Mouse (Mus musculus) cerebellum, adult 2 months (tissue): ENCODE data around the gene Ssu2.
A peak's percentile ranks its signal among the peaks of the same experiment; 100 is the strongest.

Source experiments
- CTCF ChIP-seq: fragments of 200-500 bp; IDR thresholded peaks from 2 replicates; pipeline ENCODE4 v1.5.1; 2011; ENCODE audit warnings: low read depth, mild to moderate bottlenecking, control low read depth, low read length, moderate library complexity, borderline replicate concordance; ENCODE audit not compliant: insufficient read depth
- POLR2A ChIP-seq: fragments of 200-500 bp; IDR thresholded peaks from 2 replicates; pipeline ENCODE4 v1.6.1; 2011; ENCODE audit warnings: low read length, control low read depth, borderline replicate concordance; ENCODE audit not compliant: insufficient read depth

GRCm38 (mm10) chr6:112373886-112374585 is 13.8 kb downstream of the Ssu2 start:
- peak; percentile 69 for TF ChIP-seq CTCF
- TF ChIP-seq POLR2A, result no peak
